Mouse (Mus musculus) myocyte (in vitro differentiated cells): Measurements from ENCODE around the gene Nutm1. TPM values are rescaled to one million over a fixed set of nuclear protein-coding genes. Genes with fewer than 3 reads are reported as not detected.

Source experiments
- H3K27me3 ChIP-seq: one replicate; pipeline ENCODE4 v1.6.1; 2011; ENCODE audit not compliant: control insufficient read depth, insufficient read depth, insufficient read length
- H3K36me3 ChIP-seq: one replicate; pipeline ENCODE4 v1.6.1; 2011; ENCODE audit not compliant: control insufficient read depth, insufficient read depth
- H3K4me2 ChIP-seq: one replicate; pipeline ENCODE4 v1.6.1; 2011; ENCODE audit warnings: low read depth, control low read depth
- H3K4me3 ChIP-seq: one replicate; pipeline ENCODE4 v1.5.1; 2011; ENCODE audit warnings: mild to moderate bottlenecking, control low read depth, moderate library complexity
- H3K79me2 ChIP-seq: one replicate; pipeline ENCODE4 v1.6.1; 2011; ENCODE audit not compliant: control insufficient read depth, insufficient read depth
- H3ac ChIP-seq: one replicate; pipeline ENCODE4 v1.6.1; 2011; ENCODE audit not compliant: control insufficient read depth, insufficient read length
- CEBPB ChIP-seq: IDR thresholded peaks from 2 replicates; pipeline ENCODE4 v1.6.1; 2011; ENCODE audit warnings: mild to moderate bottlenecking, moderate library complexity; ENCODE audit not compliant: poor library complexity, insufficient read depth, severe bottlenecking
- E2F4 ChIP-seq: IDR thresholded peaks from one replicate; pipeline ENCODE4 v1.6.1; 2011; ENCODE audit warnings: mild to moderate bottlenecking, control low read depth, moderate library complexity; ENCODE audit not compliant: insufficient read depth
- MAX ChIP-seq: IDR thresholded peaks from one replicate; pipeline ENCODE4 v1.6.1; 2011; ENCODE audit warnings: low read depth, mild to moderate bottlenecking, control low read depth
- MYOD1 ChIP-seq, 3 experiments: IDR thresholded peaks; one replicate each; pipeline ENCODE4 v1.6.1; 2011; ENCODE audit warnings: control low read depth in 2 of 3, low read depth in 2 of 3, mild to moderate bottlenecking in 2 of 3, moderate library complexity in 1 of 3; ENCODE audit not compliant: insufficient read length in 2 of 3, control insufficient read depth in 1 of 3
- MYOG ChIP-seq, 3 experiments: IDR thresholded peaks; one replicate each; pipeline ENCODE4 v1.6.1; 2011; ENCODE audit warnings: control low read depth in 2 of 3, low read depth in 2 of 3, mild to moderate bottlenecking in 2 of 3; ENCODE audit not compliant: insufficient read length in 2 of 3, control insufficient read depth in 1 of 3, insufficient read depth in 1 of 3
- POLR2A ChIP-seq: IDR thresholded peaks from one replicate; pipeline ENCODE4 v1.6.1; 2011; ENCODE audit warnings: low read depth, mild to moderate bottlenecking, control low read depth, moderate library complexity; ENCODE audit not compliant: insufficient read length
- POLR2AphosphoS2 ChIP-seq: IDR thresholded peaks from one replicate; pipeline ENCODE4 v1.6.1; 2011; ENCODE audit warnings: low read depth, control low read depth; ENCODE audit not compliant: insufficient read length
- REST ChIP-seq: IDR thresholded peaks from one replicate; pipeline ENCODE4 v1.6.1; 2011; ENCODE audit warnings: mild to moderate bottlenecking, control low read depth, moderate library complexity; ENCODE audit not compliant: insufficient read depth, insufficient read length
- SRF ChIP-seq: IDR thresholded peaks from one replicate; pipeline ENCODE4 v1.6.1; 2011; ENCODE audit warnings: low read depth; ENCODE audit not compliant: control insufficient read depth, insufficient read length
- TCF12 ChIP-seq: IDR thresholded peaks from one replicate; pipeline ENCODE4 v1.6.1; 2011; ENCODE audit warnings: mild to moderate bottlenecking, control low read depth; ENCODE audit not compliant: poor library complexity, insufficient read depth, severe bottlenecking
- TCF3 ChIP-seq: IDR thresholded peaks from one replicate; pipeline ENCODE4 v1.6.1; 2011; ENCODE audit warnings: low read depth, control low read depth; ENCODE audit not compliant: insufficient read length
- USF1 ChIP-seq: IDR thresholded peaks from one replicate; pipeline ENCODE4 v1.6.1; 2011; ENCODE audit warnings: low read depth, mild to moderate bottlenecking, control low read depth, moderate library complexity
- polyA plus RNA-seq: library from polyadenylated mRNA; unstranded; fragments of >200 nt; fragmentation: generic; extraction: Trizol; gene quantifications from one replicate; pipeline ENCODE4 v1.2.1, GENCODE M21; 2012; ENCODE audit warnings: missing spikeins

Nutm1 gene
- polyA plus RNA-seq, 1 experiment: not detected

- TF ChIP-seq MYOD1 (IDR thresholded peaks at IDR 0.05; ENCODE audit: control insufficient read depth in 1 of 3, insufficient read length in 2 of 3, low read depth in 2 of 3) (peak in 2 of 3 experiments; percentile 3 to 59), POLR2A (peak; percentile 53), TCF3 (no peak), SRF (peak; percentile 76), MYOG (IDR thresholded peaks at IDR 0.05; ENCODE audit: control insufficient read depth in 1 of 3, insufficient read depth in 1 of 3, insufficient read length in 2 of 3, low read depth in 2 of 3) (peak in 2 of 3 experiments; percentile 31 to 65)
- peak within 1 kb of the TSS; percentile 53 for H3ac ChIP-seq
- no peaks in the 10 kb centered on the region for H3K27me3 ChIP-seq
- H3K36me3 ChIP-seq: no peaks in the 10 kb centered on the region
- H3K4me3 ChIP-seq: peak within 1 kb of the TSS; percentile 72
- H3K79me2 ChIP-seq: peaks cover 5% of the 10 kb centered on the region
- H3K4me2 ChIP-seq: peak within 1 kb of the TSS; percentile 83
Observed at GRCm38 (mm10) chr2:112239212-112239934, 19.7 kb downstream of the Nutm1 start, which contains the start of gene Lpcat4. TSS of gene Lpcat4 (plus strand) at chr2:112239468.

GRCm38 (mm10) chr2:112238006-112238405, 21.1 kb downstream of the Nutm1 start:
- Histone ChIP-seq H3K36me3 (no peaks in the 10 kb centered on the region), H3K4me3 (peak overlapping the region; percentile 72), H3ac (no peak overlapping the region), H3K4me2 (no peak overlapping the region), H3K27me3 (no peaks in the 10 kb centered on the region), H3K79me2 (peaks cover 5% of the 10 kb centered on the region)
- TF ChIP-seq MYOD1 (IDR thresholded peaks at IDR 0.05; ENCODE audit: control insufficient read depth in 1 of 3, insufficient read length in 2 of 3, low read depth in 2 of 3): no peak
- no peak for TF ChIP-seq TCF3
- TF ChIP-seq POLR2A: no peak
- no peak for TF ChIP-seq REST

- no peak overlapping the region for H3ac ChIP-seq
- H3K4me3 ChIP-seq: no peak overlapping the region
- peaks cover 5% of the 10 kb centered on the region for H3K79me2 ChIP-seq
- TF ChIP-seq SRF (no peak), POLR2A (no peak), TCF3 (no peak), REST (no peak), MYOD1 (IDR thresholded peaks at IDR 0.05; ENCODE audit: control insufficient read depth in 1 of 3, insufficient read length in 2 of 3, low read depth in 2 of 3) (no peak), MAX (no peak), E2F4 (no peak), MYOG (IDR thresholded peaks at IDR 0.05; ENCODE audit: control insufficient read depth in 1 of 3, insufficient read depth in 1 of 3, insufficient read length in 2 of 3, low read depth in 2 of 3) (no peak), POLR2AphosphoS2 (no peak), TCF12 (no peak), CEBPB (no peak), USF1 (no peak)
- no peaks in the 10 kb centered on the region for H3K36me3 ChIP-seq
- H3K4me2 ChIP-seq: no peak overlapping the region
- no peaks in the 10 kb centered on the region for H3K27me3 ChIP-seq
Observed at GRCm38 (mm10) chr2:112236620-112237019, 22.5 kb downstream of the Nutm1 start.

GRCm38 (mm10) chr2:112232623-112233022, 26.5 kb downstream of the Nutm1 start:
- Histone ChIP-seq H3K4me3 (no peak overlapping the region), H3K4me2 (no peak overlapping the region), H3K79me2 (no peaks in the 10 kb centered on the region), H3K36me3 (no peaks in the 10 kb centered on the region), H3K27me3 (no peaks in the 10 kb centered on the region), H3ac (no peak overlapping the region)
- TF ChIP-seq SRF (no peak), CEBPB (no peak), POLR2A (no peak), POLR2AphosphoS2 (no peak), MYOD1 (IDR thresholded peaks at IDR 0.05; ENCODE audit: control insufficient read depth in 1 of 3, insufficient read length in 2 of 3, low read depth in 2 of 3) (no peak), TCF3 (no peak), MYOG (IDR thresholded peaks at IDR 0.05; ENCODE audit: control insufficient read depth in 1 of 3, insufficient read depth in 1 of 3, insufficient read length in 2 of 3, low read depth in 2 of 3) (no peak), REST (no peak), MAX (no peak), E2F4 (no peak), USF1 (no peak), TCF12 (no peak)

- H3K36me3 ChIP-seq: no peaks in the 10 kb centered on the region
- TF ChIP-seq POLR2AphosphoS2 (no peak), MAX (no peak), REST (no peak), USF1 (no peak), TCF3 (no peak), TCF12 (no peak), SRF (no peak), CEBPB (no peak), POLR2A (no peak), MYOG (IDR thresholded peaks at IDR 0.05; ENCODE audit: control insufficient read depth in 1 of 3, insufficient read depth in 1 of 3, insufficient read length in 2 of 3, low read depth in 2 of 3) (no peak), E2F4 (no peak), MYOD1 (IDR thresholded peaks at IDR 0.05; ENCODE audit: control insufficient read depth in 1 of 3, insufficient read length in 2 of 3, low read depth in 2 of 3) (no peak)
Observed at GRCm38 (mm10) chr2:112224356-112224755, 34.7 kb downstream of the Nutm1 start.

More at GRCm38 (mm10) chr2:112224356-112224755, 34.7 kb downstream of the Nutm1 start:
- H3ac ChIP-seq: no peak overlapping the region
- H3K27me3 ChIP-seq: no peaks in the 10 kb centered on the region
- no peaks in the 10 kb centered on the region for H3K79me2 ChIP-seq
- H3K4me3 ChIP-seq: no peak overlapping the region
- H3K4me2 ChIP-seq: no peak overlapping the region
